Mouse (Mus musculus): ENCODE results near the gene Kcna6. TPM values are rescaled to one million over a fixed set of nuclear protein-coding genes. Genes with fewer than 3 reads are reported as not detected.
A peak's percentile ranks its signal among the peaks of the same experiment; 100 is the strongest.

Gene Kcna6
- polyA plus RNA-seq, 1 experiment, result not detected

DNA sequence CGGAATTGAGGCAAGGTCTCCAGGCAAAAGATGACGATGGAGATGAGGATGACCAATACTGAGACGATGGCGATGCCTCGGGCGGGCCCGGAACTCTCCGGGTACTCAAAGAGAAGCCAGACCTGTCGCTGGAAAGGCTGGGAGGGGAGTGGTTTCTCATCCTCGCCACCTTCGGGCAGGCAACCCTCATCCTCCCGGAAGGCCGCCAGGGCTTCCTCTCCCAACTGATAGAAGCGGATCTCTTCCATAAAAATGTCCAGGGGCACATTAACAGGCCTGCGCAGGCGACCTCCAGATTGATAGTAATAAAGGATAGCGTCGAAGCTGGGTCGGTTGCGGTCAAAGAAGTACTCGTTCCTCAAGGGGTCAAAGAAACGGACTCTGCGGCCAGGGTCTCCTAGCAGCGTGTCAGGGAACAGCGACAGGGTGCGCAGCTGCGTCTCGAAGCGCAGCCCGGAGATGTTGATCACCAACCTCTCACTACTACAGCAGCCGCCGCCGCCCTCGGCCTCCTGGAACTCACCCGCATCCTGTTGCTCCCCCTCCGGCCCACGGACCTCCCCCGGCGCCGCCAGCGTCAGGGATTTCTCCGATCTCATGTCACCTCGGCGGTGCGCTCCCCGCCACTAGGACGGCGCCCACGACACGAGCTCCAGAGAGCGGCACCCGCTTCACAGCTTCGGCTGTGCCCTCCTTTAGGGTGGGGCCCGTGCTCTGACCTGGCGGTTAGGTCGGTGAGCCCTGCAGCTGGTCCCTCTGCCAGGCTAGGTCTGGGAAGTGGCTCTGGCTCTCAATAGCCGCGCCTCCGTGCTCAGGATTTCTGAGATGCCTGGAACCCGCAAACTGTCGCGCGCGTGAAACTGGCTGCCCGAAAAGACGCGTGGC is 906 bp downstream of the Kcna6 start:
- TF ChIP-seq GATA1 (IDR thresholded peaks at IDR 0.05; ENCODE audit: borderline replicate concordance, low read length) (no peak), FLI1 (IDR thresholded peaks at IDR 0.05; ENCODE audit: low read length) (no peak)
- H3K9me3 ChIP-seq, result peaks cover 12% of the 10 kb centered on the region
- H3K4me1 ChIP-seq, result peaks cover 14% of the 10 kb centered on the region
- H3K36me3 ChIP-seq (replicated peaks; ENCODE audit: low read length), result no peaks in the 10 kb centered on the region
- peak overlapping the region; percentile 65 for H3K4me3 ChIP-seq (replicated peaks)
- H3K27me3 ChIP-seq (replicated peaks), result peaks cover 74% of the 10 kb centered on the region

DNA sequence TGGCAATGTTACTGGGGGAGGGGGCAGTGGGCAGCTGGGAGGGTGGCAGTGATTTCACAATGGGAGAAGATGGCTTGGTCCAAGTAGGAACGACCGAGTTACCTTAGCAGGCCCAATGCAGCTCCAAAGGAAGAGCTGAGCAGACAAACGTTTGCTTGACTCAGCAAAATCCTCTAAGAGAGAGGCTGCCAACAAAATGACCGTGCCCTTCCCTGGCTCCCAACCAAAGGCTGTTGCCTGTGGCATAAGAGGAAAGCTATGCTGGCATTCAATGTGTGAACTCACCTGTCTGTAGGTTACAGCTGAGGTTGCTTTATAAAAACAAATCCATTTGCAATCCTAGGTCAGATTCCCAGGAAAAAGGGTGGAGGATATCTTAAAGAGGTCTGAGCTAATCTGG is 3.5 kb downstream of the Kcna6 start:
- Histone ChIP-seq H3K4me1 (peaks cover 14% of the 10 kb centered on the region), H3K27me3 (replicated peaks) (peaks cover 71% of the 10 kb centered on the region), H3K36me3 (replicated peaks; ENCODE audit: low read length) (no peaks in the 10 kb centered on the region), H3K9me3 (no peaks in the 10 kb centered on the region; the same call in 1 of the 2 replicates), H3K4me3 (replicated peaks) (no peak overlapping the region)
- TF ChIP-seq FLI1 (IDR thresholded peaks at IDR 0.05; ENCODE audit: low read length), result no peak
- no peak for TF ChIP-seq GATA1 (IDR thresholded peaks at IDR 0.05; ENCODE audit: borderline replicate concordance, low read length)

DNA sequence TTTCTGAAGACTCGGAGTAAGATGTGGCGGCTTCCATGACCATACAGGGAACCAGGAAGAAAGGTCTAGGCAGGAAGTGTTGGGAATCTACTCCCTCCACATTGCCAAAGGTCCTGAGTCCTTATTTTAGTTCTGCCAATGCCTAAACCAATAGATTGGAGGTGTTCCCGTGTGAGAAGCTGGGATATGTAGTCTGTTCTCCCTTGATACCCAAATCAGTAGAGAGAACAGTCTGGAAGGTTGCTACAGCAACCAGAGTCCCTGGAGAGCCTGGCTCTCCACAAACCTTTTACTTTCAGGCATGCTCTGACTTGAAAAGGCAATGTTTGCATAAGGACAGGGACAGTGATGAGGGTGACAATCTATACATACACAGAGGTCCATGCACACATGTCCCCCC is 4.7 kb downstream of the Kcna6 start:
- no peaks in the 10 kb centered on the region; the same call in 1 of the 2 replicates for H3K9me3 ChIP-seq
- peaks cover 61% of the 10 kb centered on the region for H3K27me3 ChIP-seq (replicated peaks)

DNA sequence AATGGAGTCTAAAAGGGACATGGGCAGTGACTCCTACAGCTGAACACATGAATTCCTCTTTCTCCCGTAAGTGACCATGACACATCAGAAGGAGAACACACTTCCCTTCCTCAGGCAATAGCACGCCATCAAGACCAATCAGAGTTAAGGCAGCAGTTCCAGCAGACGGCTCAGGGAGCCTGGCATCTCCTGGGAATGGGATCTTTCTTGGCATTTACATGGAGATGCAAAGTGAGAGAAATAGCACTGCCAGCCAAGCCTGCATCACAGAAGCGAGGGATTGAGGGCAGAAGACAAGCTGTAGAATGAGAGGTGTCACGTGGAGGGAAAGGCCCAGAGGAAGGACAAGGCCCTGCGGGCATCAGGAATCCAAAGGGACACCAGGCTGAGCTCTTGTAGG is 7.8 kb downstream of the Kcna6 start:
- Histone ChIP-seq H3K36me3 (replicated peaks; ENCODE audit: low read length) (no peaks in the 10 kb centered on the region), H3K4me1 (no peaks in the 10 kb centered on the region), H3K4me3 (replicated peaks) (no peak overlapping the region), H3K27me3 (replicated peaks) (peaks cover 38% of the 10 kb centered on the region), H3K9me3 (no peaks in the 10 kb centered on the region)
- no peak for TF ChIP-seq FLI1 (IDR thresholded peaks at IDR 0.05; ENCODE audit: low read length)
- no peak for TF ChIP-seq GATA1 (IDR thresholded peaks at IDR 0.05; ENCODE audit: borderline replicate concordance, low read length)

More for the DNA sequence above, 4.7 kb downstream of the Kcna6 start:
- Histone ChIP-seq H3K4me1 (peaks cover 14% of the 10 kb centered on the region), H3K36me3 (replicated peaks; ENCODE audit: low read length) (no peaks in the 10 kb centered on the region), H3K4me3 (replicated peaks) (no peak overlapping the region)
- TF ChIP-seq GATA1 (IDR thresholded peaks at IDR 0.05; ENCODE audit: borderline replicate concordance, low read length) (no peak), FLI1 (IDR thresholded peaks at IDR 0.05; ENCODE audit: low read length) (no peak)

DNA sequence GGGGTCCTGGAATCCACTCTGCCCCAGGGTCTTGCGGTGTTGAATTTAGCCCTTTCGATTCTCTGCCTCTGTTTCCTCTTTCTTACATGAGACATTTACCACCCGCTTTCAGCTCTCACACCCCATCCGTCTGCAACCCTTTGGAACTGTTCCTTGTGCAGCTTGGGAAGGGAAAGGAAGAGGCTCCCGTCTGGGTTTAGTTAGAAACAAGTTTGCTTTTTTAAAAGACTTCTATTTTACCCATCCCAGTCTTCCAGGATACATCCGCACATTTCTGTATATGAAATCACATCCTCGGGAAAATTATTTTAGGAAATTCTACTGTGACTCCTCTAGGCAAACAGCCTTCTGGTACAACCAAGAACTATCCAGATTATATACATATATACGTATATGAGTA is 11.7 kb downstream of the Kcna6 start:
- no peak overlapping the region for H3K4me3 ChIP-seq (replicated peaks)
- no peaks in the 10 kb centered on the region for H3K36me3 ChIP-seq (replicated peaks; ENCODE audit: low read length)
- no peaks in the 10 kb centered on the region for H3K4me1 ChIP-seq
- TF ChIP-seq GATA1 (IDR thresholded peaks at IDR 0.05; ENCODE audit: borderline replicate concordance, low read length) (no peak), FLI1 (IDR thresholded peaks at IDR 0.05; ENCODE audit: low read length) (no peak)
- H3K27me3 ChIP-seq (replicated peaks), result peaks cover 16% of the 10 kb centered on the region
- no peaks in the 10 kb centered on the region for H3K9me3 ChIP-seq

DNA sequence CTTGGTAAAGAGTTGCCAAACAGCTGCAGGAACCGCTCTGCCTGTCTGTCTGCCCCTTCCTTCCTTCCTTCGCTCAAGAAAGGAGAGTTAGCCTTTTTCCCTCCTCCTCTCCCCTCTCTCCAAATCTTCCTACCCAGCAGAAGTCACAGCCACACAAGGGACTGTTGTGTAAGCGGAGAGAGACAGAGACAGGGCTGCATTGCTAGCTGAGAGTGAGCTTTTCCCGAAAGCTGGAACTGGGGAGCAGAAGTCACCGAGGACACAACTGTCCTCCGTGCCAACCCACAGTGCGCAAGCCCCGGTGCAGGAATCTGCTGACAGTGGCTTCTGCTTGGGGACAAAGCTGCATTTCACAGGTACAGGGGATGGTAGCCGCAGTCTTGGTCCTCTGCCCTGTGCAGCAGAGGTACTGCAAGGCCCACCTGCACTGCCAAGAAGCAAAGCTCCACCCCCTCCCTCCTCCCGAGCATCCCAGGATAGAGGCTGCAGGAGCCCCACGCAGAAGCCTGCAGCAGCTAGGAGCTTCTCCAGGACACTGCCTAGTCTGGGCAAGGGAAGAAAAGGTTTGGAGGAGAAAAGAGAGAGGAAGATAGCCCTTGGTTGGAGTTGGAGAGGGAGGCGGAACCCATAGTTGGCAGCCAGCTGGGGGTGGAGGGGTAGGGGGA is 21.9 kb downstream of the Kcna6 start:
- Histone ChIP-seq H3K27me3 (replicated peaks) (peaks cover 16% of the 10 kb centered on the region), H3K36me3 (replicated peaks; ENCODE audit: low read length) (no peaks in the 10 kb centered on the region), H3K9me3 (no peaks in the 10 kb centered on the region), H3K4me1 (no peaks in the 10 kb centered on the region), H3K4me3 (replicated peaks) (no peak overlapping the region)
- TF ChIP-seq FLI1 (IDR thresholded peaks at IDR 0.05; ENCODE audit: low read length) (no peak), GATA1 (IDR thresholded peaks at IDR 0.05; ENCODE audit: borderline replicate concordance, low read length) (no peak)

DNA sequence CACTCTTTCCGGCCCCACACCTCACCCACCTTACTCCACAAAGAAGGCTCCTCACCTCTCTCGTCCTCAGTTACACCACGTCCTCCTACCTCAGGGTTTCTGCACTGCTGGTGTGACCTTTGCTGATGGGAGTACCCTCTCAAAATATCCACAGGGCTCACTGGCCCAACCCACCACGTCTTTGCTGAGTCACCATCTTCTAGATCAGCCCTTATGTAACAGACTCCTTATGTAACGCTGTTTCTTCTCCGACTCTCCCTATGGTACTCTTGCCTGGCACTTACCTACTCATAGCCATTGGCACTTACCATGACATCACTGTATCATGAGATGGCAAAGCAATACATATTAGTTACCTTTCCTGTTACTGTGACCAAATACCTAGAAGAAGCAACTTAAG is 27.9 kb downstream of the Kcna6 start:
- TF ChIP-seq GATA1 (IDR thresholded peaks at IDR 0.05; ENCODE audit: borderline replicate concordance, low read length), result no peak
- no peak for TF ChIP-seq FLI1 (IDR thresholded peaks at IDR 0.05; ENCODE audit: low read length)
- H3K4me3 ChIP-seq (replicated peaks), result no peak overlapping the region
- no peaks in the 10 kb centered on the region for H3K9me3 ChIP-seq
- no peaks in the 10 kb centered on the region for H3K36me3 ChIP-seq (replicated peaks; ENCODE audit: low read length)
- no peaks in the 10 kb centered on the region for H3K4me1 ChIP-seq
- peaks cover 11% of the 10 kb centered on the region for H3K27me3 ChIP-seq (replicated peaks)

DNA sequence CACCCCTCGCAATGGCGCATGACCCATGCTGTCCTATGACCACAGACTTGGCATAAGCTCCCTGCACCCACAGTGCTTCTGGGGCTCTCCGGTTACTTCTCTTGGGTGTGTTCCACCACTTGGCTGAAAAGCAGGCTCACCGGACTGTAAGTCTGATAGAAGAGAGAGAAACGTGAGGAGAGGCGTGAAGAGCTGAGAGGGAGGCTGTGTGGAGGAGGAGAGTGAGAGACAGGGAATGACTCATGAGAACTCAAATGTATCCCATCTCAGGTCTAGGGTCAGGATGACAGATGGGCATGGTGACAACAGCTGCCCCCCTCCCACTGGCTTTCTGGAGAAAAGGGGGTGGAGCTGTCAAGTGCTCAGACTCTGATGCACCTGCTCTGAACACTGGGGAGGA is 34.5 kb downstream of the Kcna6 start:
- H3K4me1 ChIP-seq, result peaks cover 11% of the 10 kb centered on the region
- peaks cover 42% of the 10 kb centered on the region for H3K27me3 ChIP-seq (replicated peaks)
- H3K9me3 ChIP-seq, result no peaks in the 10 kb centered on the region
- no peaks in the 10 kb centered on the region for H3K36me3 ChIP-seq (replicated peaks; ENCODE audit: low read length)
- H3K4me3 ChIP-seq (replicated peaks), result no peak overlapping the region
- TF ChIP-seq FLI1 (IDR thresholded peaks at IDR 0.05; ENCODE audit: low read length) (no peak), GATA1 (IDR thresholded peaks at IDR 0.05; ENCODE audit: borderline replicate concordance, low read length) (no peak)

DNA sequence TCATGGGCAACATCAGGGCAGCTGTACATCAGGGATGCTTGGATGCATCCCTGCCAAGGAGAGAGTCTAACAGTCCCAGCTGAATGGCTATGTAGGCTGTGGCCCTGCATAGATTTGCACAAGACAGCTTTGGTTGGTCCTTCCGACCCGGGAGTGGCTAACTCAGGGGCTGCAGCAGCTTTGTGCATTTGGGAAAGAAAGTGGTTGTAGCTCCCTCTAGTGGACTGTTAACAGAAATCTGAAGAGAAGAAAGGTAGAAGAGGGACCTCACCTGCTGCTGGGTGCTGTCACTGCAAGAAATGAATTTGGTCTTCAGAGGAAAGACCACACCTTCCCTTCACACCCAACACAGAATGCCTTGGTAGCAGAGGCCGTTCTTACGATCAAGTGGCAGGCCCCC is 36.0 kb downstream of the Kcna6 start:
- Histone ChIP-seq H3K9me3 (no peaks in the 10 kb centered on the region), H3K4me3 (replicated peaks) (no peak overlapping the region)
- TF ChIP-seq FLI1 (IDR thresholded peaks at IDR 0.05; ENCODE audit: low read length), result no peak
- TF ChIP-seq GATA1 (IDR thresholded peaks at IDR 0.05; ENCODE audit: borderline replicate concordance, low read length), result no peak

DNA sequence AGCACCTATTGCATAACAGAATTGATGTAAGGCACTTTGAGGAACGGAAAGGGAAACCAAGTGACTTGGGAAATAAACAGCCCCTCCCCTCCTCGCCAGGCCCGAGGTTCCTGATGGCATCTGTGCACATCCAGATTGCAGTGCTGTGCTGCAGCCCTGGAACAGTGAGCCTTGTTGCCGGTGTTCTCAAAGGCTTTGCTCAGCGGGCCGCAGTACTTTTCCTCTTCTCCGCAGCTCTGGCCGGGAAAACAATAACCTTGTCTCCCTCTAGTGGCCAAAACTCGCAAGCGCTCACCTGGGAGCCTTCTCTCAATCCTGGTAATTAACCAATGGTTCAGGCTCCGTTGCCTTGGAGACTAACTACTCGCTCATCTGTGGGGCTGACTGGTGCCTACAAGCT is 38.4 kb downstream of the Kcna6 start:
- Histone ChIP-seq H3K27me3 (replicated peaks) (peaks cover 53% of the 10 kb centered on the region), H3K36me3 (replicated peaks; ENCODE audit: low read length) (no peaks in the 10 kb centered on the region), H3K4me1 (peaks cover 11% of the 10 kb centered on the region), H3K4me3 (replicated peaks) (peak overlapping the region; percentile 90), H3K9me3 (no peaks in the 10 kb centered on the region)
- TF ChIP-seq FLI1 (IDR thresholded peaks at IDR 0.05; ENCODE audit: low read length) (no peak), GATA1 (IDR thresholded peaks at IDR 0.05; ENCODE audit: borderline replicate concordance, low read length) (no peak)

More for the DNA sequence above, 36.0 kb downstream of the Kcna6 start:
- Histone ChIP-seq H3K4me1 (peaks cover 11% of the 10 kb centered on the region), H3K36me3 (replicated peaks; ENCODE audit: low read length) (no peaks in the 10 kb centered on the region), H3K27me3 (replicated peaks) (peaks cover 54% of the 10 kb centered on the region)

All from megakaryocyte, embryonic 14.5 days (primary cell).